Mouse (Mus musculus): ENCODE measurements around the gene Tgfb2. TPM values are rescaled to one million over a fixed set of nuclear protein-coding genes. Genes with fewer than 3 reads are reported as not detected.

Tgfb2 gene
- 45.8 and 48.4 TPM in 2 replicates for polyA plus RNA-seq (2016; fragmentation: Nextera tagmentation; extraction: Ambion mirVana)

- H3K27me3 ChIP-seq = peaks cover 10% of the 10 kb centered on the region; the same call in 1 of the 2 replicates
- H3K9me3 ChIP-seq (replicated peaks) = no peaks in the 10 kb centered on the region
- H3K4me1 ChIP-seq = peaks cover 23% of the 10 kb centered on the region
- 4% methylated on average over 12 of the region's 12 CpGs for WGBS
- H3K4me2 ChIP-seq (replicated peaks) = peak within 1 kb of the TSS; percentile 61
- H3K4me3 ChIP-seq = peak within 1 kb of the TSS; percentile 64
- peak within 1 kb of the TSS; percentile 78 for H3K9ac ChIP-seq
- ATAC-seq (ENCODE audit: low FRiP score) = peak; percentile 14; the same call in 1 of the 2 replicates
- no peaks in the 10 kb centered on the region for H3K36me3 ChIP-seq
- peak within 1 kb of the TSS; percentile 64 for H3K27ac ChIP-seq
These were observed at the start of gene Tgfb2 for GRCm38 (mm10) chr1:186705915-186706248. Gene Tgfb2, minus strand, starts transcription at chr1:186705989.

GRCm38 (mm10) chr1:186749675-186750283 lies 44.0 kb upstream of the Tgfb2 start:
- peak overlapping the region; percentile 87 for H3K27ac ChIP-seq
- ATAC-seq (ENCODE audit: low FRiP score) = peak; percentile 75
- no peaks in the 10 kb centered on the region for H3K27me3 ChIP-seq

GRCm38 (mm10) chr1:186748724-186749653 lies 43.2 kb upstream of the Tgfb2 start, which contains the start of gene Rrp15:
Gene Rrp15, minus strand, starts transcription at chr1:186749358.
- peak; percentile 90 for ATAC-seq (ENCODE audit: low FRiP score)
- Histone ChIP-seq H3K4me3 (peak within 1 kb of the TSS; percentile 74), H3K36me3 (no peaks in the 10 kb centered on the region), H3K4me2 (replicated peaks) (peak within 1 kb of the TSS; percentile 88), H3K9me3 (replicated peaks) (no peaks in the 10 kb centered on the region), H3K27me3 (no peaks in the 10 kb centered on the region), H3K4me1 (peaks cover 17% of the 10 kb centered on the region), H3K9ac (peak within 1 kb of the TSS; percentile 83), H3K27ac (peak within 1 kb of the TSS; percentile 87)
- under 1% methylated on average over 46 of the region's 46 CpGs for WGBS

More at GRCm38 (mm10) chr1:186749675-186750283, 44.0 kb upstream of the Tgfb2 start:
- Histone ChIP-seq H3K36me3 (no peaks in the 10 kb centered on the region), H3K4me3 (peak overlapping the region; percentile 74), H3K9me3 (replicated peaks) (no peaks in the 10 kb centered on the region), H3K4me2 (replicated peaks) (peak overlapping the region; percentile 88), H3K4me1 (peaks cover 17% of the 10 kb centered on the region), H3K9ac (peak overlapping the region; percentile 83)
- WGBS = 40% methylated on average over 10 of the region's 10 CpGs

DNA sequence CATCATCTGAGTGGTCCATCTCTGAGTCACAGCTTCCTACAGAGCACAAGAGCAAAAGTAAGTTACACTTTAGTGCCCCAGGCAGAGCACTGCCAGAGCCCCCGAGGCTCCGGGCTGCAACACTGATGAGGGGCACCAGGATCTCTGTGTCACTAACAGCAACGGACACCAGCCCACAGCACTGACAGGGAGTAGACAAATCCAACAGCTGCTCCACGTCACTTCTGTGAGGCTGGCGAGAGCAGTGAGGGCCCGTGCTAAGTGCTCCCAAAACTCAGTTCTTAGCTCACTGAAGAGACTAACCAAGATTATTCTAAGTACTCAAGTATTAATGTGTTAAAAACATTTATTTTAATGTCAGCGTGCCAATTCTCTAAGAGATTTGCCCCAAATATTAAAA lies 34.0 kb upstream of the Tgfb2 start:
- WGBS = 93% methylated on average over 7 of the region's 7 CpGs
- Histone ChIP-seq H3K4me3 (no peak overlapping the region), H3K4me2 (replicated peaks) (no peak overlapping the region), H3K9ac (no peak overlapping the region), H3K4me1 (no peaks in the 10 kb centered on the region; the same call in 1 of the 2 replicates), H3K9me3 (replicated peaks) (no peaks in the 10 kb centered on the region), H3K36me3 (peaks cover 38% of the 10 kb centered on the region), H3K27ac (no peak overlapping the region), H3K27me3 (no peaks in the 10 kb centered on the region)
- no peak for ATAC-seq (ENCODE audit: low FRiP score)

DNA sequence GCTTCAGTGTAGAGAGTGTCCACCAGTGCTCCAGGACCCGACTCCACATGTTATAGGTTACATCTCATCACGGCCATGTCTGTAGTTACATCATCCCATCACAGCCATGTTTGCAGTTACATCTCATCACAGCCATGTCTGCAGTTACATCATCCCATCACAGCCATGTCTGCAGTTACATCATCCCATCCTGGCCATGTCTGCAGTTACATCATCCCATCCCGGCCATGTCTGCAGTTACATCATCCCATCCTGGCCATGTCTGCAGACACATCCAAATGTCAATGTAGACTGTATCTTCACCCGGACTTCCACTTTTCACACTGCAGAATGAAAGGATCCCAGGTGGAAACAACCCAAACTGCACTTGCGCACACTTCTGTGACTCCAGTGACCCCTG lies 29.7 kb upstream of the Tgfb2 start:
- no peaks in the 10 kb centered on the region for H3K9me3 ChIP-seq (replicated peaks)
- no peaks in the 10 kb centered on the region for H3K27me3 ChIP-seq
- no peak overlapping the region for H3K4me3 ChIP-seq
- WGBS = 97% methylated on average over 5 of the region's 5 CpGs
- H3K4me2 ChIP-seq (replicated peaks) = no peak overlapping the region
- no peaks in the 10 kb centered on the region for H3K4me1 ChIP-seq
- ATAC-seq (ENCODE audit: low FRiP score) = no peak
- H3K27ac ChIP-seq = no peak overlapping the region
- H3K36me3 ChIP-seq = peaks cover 42% of the 10 kb centered on the region
- no peak overlapping the region for H3K9ac ChIP-seq

- H3K4me2 ChIP-seq (replicated peaks) = no peak overlapping the region
- H3K4me1 ChIP-seq = no peaks in the 10 kb centered on the region
- H3K9ac ChIP-seq = no peak overlapping the region
- no peak overlapping the region for H3K4me3 ChIP-seq
- H3K36me3 ChIP-seq = peaks cover 30% of the 10 kb centered on the region
- no peaks in the 10 kb centered on the region for H3K9me3 ChIP-seq (replicated peaks)
- no peak for ATAC-seq (ENCODE audit: low FRiP score)
- H3K27ac ChIP-seq = no peak overlapping the region; the same call in 1 of the 2 replicates
- 95% methylated on average over 8 of the region's 8 CpGs for WGBS
- H3K27me3 ChIP-seq = no peaks in the 10 kb centered on the region
These were observed 27.3 kb upstream of the Tgfb2 start for GRCm38 (mm10) chr1:186733052-186733451.

DNA sequence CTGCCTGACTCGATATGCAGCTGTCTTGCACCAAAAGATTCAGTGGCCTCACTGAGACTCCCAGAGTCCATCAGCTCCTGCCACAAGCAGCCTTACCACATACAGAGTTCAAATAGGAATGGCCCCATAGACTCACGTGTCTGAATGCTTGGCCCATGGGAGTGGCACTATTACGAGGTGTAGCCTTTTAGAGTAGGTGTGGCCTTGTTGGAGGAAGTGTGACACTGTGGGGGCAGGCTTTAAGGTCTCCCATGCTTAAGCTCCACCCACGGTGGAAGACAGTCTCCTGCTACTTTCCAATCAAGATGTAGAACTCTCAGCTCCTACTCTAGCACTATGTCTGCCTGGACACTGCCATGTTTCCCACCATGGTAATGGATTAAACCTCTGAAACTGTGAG lies 23.0 kb upstream of the Tgfb2 start:
- H3K27ac ChIP-seq = no peak overlapping the region
- no peak overlapping the region for H3K4me2 ChIP-seq (replicated peaks)
- H3K4me3 ChIP-seq = no peak overlapping the region
- H3K9ac ChIP-seq = no peak overlapping the region
- no peaks in the 10 kb centered on the region for H3K27me3 ChIP-seq
- 0 out of 2 replicates have a peak, but pooled peaks cover 4% of the 10 kb centered on the region for H3K36me3 ChIP-seq
- H3K4me1 ChIP-seq = no peaks in the 10 kb centered on the region
- WGBS = 73% methylated on average over 4 of the region's 4 CpGs
- no peaks in the 10 kb centered on the region for H3K9me3 ChIP-seq (replicated peaks)
- ATAC-seq (ENCODE audit: low FRiP score) = no peak

DNA sequence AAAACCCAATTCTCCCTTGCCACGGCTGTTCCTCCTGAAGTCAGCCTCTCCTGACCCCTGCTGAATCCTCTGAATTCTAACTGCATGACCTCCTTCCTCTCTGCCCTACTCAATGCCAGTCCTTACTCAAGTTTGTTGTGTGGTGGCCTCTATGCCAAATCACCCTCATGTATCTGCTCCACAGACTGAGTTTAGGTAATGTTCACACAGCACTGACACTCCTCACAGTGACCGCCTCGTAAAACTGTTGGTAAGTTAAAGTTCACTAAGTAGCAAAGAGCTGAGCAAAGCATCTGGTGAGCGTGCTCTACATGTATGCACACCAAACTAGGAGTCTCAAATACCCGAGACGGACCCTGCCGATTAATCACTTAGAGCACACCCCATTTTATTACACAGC lies 20.3 kb upstream of the Tgfb2 start:
- no peak overlapping the region for H3K4me3 ChIP-seq
- WGBS = 86% methylated on average over 7 of the region's 7 CpGs

DNA sequence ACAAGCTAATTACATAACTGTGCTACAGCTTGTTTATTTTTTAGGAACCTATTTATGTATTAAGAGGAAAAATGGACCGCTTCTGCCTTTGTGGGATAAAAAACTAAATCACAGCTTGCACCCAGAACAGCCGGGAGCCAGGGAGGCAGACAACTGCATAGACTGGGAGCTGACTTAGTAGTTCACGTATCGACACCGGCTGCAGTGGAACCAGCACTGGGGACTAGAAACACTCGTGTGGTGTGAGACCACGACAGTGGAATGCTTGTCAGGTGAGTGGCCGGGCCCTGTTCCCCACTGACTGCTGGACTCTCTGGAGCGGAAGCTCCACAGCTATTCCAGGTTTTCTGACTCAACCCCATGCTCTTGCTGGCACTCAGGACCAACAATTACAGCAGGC lies 16.5 kb upstream of the Tgfb2 start:
- no peaks in the 10 kb centered on the region for H3K27me3 ChIP-seq
- no peaks in the 10 kb centered on the region for H3K9me3 ChIP-seq (replicated peaks)
- ATAC-seq (ENCODE audit: low FRiP score) = no peak
- peaks cover 14% of the 10 kb centered on the region for H3K36me3 ChIP-seq
- no peak overlapping the region for H3K9ac ChIP-seq
- 83% methylated on average over 9 of the region's 9 CpGs for WGBS
- no peak overlapping the region for H3K4me3 ChIP-seq
- H3K4me1 ChIP-seq = no peaks in the 10 kb centered on the region
- no peak overlapping the region for H3K4me2 ChIP-seq (replicated peaks)
- no peak overlapping the region for H3K27ac ChIP-seq

More for the DNA sequence above, 20.3 kb upstream of the Tgfb2 start:
- H3K9ac ChIP-seq = no peak overlapping the region
- no peak for ATAC-seq (ENCODE audit: low FRiP score)
- H3K9me3 ChIP-seq (replicated peaks) = no peaks in the 10 kb centered on the region
- no peak overlapping the region for H3K27ac ChIP-seq
- no peaks in the 10 kb centered on the region for H3K36me3 ChIP-seq
- no peaks in the 10 kb centered on the region for H3K27me3 ChIP-seq
- H3K4me1 ChIP-seq = no peaks in the 10 kb centered on the region
- H3K4me2 ChIP-seq (replicated peaks) = no peak overlapping the region

DNA sequence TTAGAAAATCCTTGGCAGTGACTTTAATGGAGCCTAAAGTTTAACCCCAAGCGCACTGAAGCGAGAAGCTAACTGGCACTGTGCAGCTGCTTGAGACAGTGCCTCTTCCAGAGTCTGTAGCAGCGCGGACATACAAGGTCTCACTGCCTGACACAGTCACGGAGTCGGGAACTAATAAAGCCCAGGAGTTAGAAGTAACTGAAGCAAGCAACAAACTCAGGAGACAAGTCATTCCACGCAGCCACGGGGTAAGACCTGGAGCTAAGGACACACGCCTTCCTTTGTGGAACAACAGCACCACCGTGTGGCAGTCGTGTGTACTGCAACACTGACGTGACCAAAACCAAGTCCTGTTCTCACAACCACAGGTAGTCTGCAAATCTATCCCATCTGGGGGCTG lies 16.1 kb upstream of the Tgfb2 start:
- Histone ChIP-seq H3K36me3 (peaks cover 18% of the 10 kb centered on the region), H3K9me3 (replicated peaks) (no peaks in the 10 kb centered on the region), H3K4me1 (no peaks in the 10 kb centered on the region), H3K4me2 (replicated peaks) (no peak overlapping the region), H3K27ac (no peak overlapping the region), H3K27me3 (no peaks in the 10 kb centered on the region), H3K4me3 (no peak overlapping the region), H3K9ac (no peak overlapping the region)
- WGBS = 39% methylated on average over 12 of the region's 12 CpGs
- no peak; the same call in 1 of the 2 replicates for ATAC-seq (ENCODE audit: low FRiP score)

DNA sequence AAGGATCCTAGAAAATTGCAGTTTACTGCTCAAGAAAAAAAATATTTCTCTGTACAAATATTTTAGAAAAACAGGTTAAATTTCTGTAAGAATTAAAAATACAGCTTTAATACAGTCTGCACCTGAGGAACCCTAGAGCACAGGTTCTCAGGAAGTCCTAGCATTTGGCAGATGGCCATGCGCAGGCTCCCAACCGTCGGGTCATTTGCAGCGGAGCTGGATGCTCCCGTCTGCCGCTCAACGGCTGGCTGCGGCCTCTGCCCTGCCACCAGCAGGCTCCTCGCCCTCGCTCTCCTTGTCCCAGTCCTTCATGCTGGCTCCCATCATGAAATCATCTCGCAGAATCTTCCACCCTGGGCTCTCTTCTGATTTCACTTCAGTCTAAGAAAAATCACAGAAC lies 15.4 kb upstream of the Tgfb2 start:
- H3K4me3 ChIP-seq = no peak overlapping the region
- 95% methylated on average over 11 of the region's 11 CpGs for WGBS
- no peak for ATAC-seq (ENCODE audit: low FRiP score)
- no peak overlapping the region for H3K27ac ChIP-seq
- H3K4me2 ChIP-seq (replicated peaks) = no peak overlapping the region
- H3K27me3 ChIP-seq = no peaks in the 10 kb centered on the region
- H3K36me3 ChIP-seq = peaks cover 18% of the 10 kb centered on the region
- H3K9ac ChIP-seq = no peak overlapping the region
- H3K9me3 ChIP-seq (replicated peaks) = no peaks in the 10 kb centered on the region
- no peaks in the 10 kb centered on the region for H3K4me1 ChIP-seq

GRCm38 (mm10) chr1:186719708-186720107 lies 13.9 kb upstream of the Tgfb2 start:
- no peak overlapping the region for H3K4me2 ChIP-seq (replicated peaks)
- no peak for ATAC-seq (ENCODE audit: low FRiP score)
- no peak overlapping the region for H3K4me3 ChIP-seq
- 91% methylated on average over 9 of the region's 9 CpGs for WGBS
- H3K9ac ChIP-seq = no peak overlapping the region
- H3K4me1 ChIP-seq = no peaks in the 10 kb centered on the region
- no peaks in the 10 kb centered on the region for H3K27me3 ChIP-seq
- H3K36me3 ChIP-seq = peaks cover 18% of the 10 kb centered on the region
- H3K9me3 ChIP-seq (replicated peaks) = no peaks in the 10 kb centered on the region
- H3K27ac ChIP-seq = no peak overlapping the region
